Comparison of ENCODE assay signal across 32 mouse cellular contexts in the genomic region with DNA sequence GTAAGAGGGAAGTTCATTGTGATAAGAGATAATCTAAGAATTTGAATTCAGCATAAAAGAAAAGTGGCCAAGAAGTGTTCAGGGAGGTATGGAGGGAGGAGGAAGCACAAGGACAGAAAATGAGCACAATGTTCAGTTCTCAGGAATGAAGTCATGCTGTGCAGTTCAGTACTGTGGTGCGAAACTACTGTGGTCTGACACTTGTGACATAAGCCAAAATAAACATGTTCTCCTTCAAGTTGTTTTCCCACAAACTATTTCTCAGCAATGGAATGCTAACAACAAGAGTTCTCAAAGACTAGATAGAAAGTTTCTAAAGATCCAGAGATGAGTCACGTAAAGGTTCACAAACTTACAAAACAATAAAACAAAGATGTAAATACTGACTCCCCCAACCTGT.
DNase-seq lines count a peak whose midpoint lies in the region; ATAC-seq and TF ChIP-seq lines count a peak whose summit lies in the region.
"Had no signal": no experiment of that assay in that cellular context is flagged by ENCODE, and none has a peak within 500 bp of the region (broad histone marks: within the 10 kb centered on the region; RNA-seq: fewer than 3 reads in every experiment).

No protein-coding gene starts in this region.

- no peak overlapping the region for H3K9ac ChIP-seq in kidney, postnatal 0 days (ENCODE audit: low read depth, low read length)
- H3K9ac ChIP-seq: forebrain, embryonic 15.5 days; heart, embryonic 15.5 days; hindbrain, embryonic 13.5 days; liver, embryonic 12.5 days; liver, postnatal 0 days; midbrain, embryonic 12.5 days; neural tube, embryonic 12.5 days had no signal

- no peaks in the 10 kb centered on the region for H3K27me3 ChIP-seq in kidney, postnatal 0 days (ENCODE audit: insufficient read depth, low read length)
- no peaks in the 10 kb centered on the region for H3K27me3 ChIP-seq in testis, adult 2 months (ENCODE audit: control insufficient read depth, insufficient read depth, low read length)
- H3K27me3 ChIP-seq: forebrain, embryonic 15.5 days; heart, embryonic 15.5 days; hindbrain, embryonic 13.5 days; liver, embryonic 12.5 days; megakaryocyte, embryonic 14.5 days; midbrain, embryonic 12.5 days; neural tube, embryonic 12.5 days had no signal

- TF ChIP-seq CTCF in kidney, postnatal 0 days (IDR thresholded peaks at IDR 0.05; ENCODE audit: low read depth) = no peak
- TF ChIP-seq CTCF in testis, adult 2 months (IDR thresholded peaks at IDR 0.05; ENCODE audit: control insufficient read depth, insufficient read depth, insufficient replicate concordance, low read depth, low read length) = no peak

- H3K4me1 ChIP-seq in kidney, postnatal 0 days (replicated peaks; ENCODE audit: insufficient read depth, low read length) = no peaks in the 10 kb centered on the region
- no peaks in the 10 kb centered on the region for H3K4me1 ChIP-seq in testis, adult 2 months (ENCODE audit: control insufficient read depth, insufficient read depth, low read length)
- H3K4me1 ChIP-seq: forebrain, embryonic 15.5 days; heart, embryonic 15.5 days; hindbrain, embryonic 13.5 days; liver, embryonic 12.5 days; megakaryocyte, embryonic 14.5 days; midbrain, embryonic 12.5 days; neural tube, embryonic 12.5 days had no signal

- no peak overlapping the region for H3K4me2 ChIP-seq in kidney, postnatal 0 days (ENCODE audit: low read length)
- H3K4me2 ChIP-seq: forebrain, embryonic 15.5 days; heart, embryonic 15.5 days; hindbrain, embryonic 13.5 days; liver, embryonic 12.5 days; midbrain, embryonic 12.5 days; neural tube, embryonic 12.5 days had no signal

- intact Hi-C loops in heart, postnatal 25 days (cut with DNase I) = no loop called here

- WGBS in kidney, postnatal 0 days = 63% methylated on average over 2 of the region's 2 CpGs

- no peaks in the 10 kb centered on the region for H3K9me3 ChIP-seq in kidney, postnatal 0 days (replicated peaks; ENCODE audit: low read length)
- H3K9me3 ChIP-seq: forebrain, embryonic 15.5 days; heart, embryonic 15.5 days; hindbrain, embryonic 13.5 days; liver, embryonic 12.5 days; megakaryocyte, embryonic 14.5 days; midbrain, embryonic 12.5 days; neural tube, embryonic 12.5 days had no signal

- H3K4me3 ChIP-seq in kidney, postnatal 0 days (replicated peaks; ENCODE audit: low read depth, low read length) = no peak overlapping the region
- peak overlapping the region; percentile 36; the same call in 1 of the 2 replicates for H3K4me3 ChIP-seq in testis, adult 2 months (ENCODE audit: control insufficient read depth, low read depth, low read length)
- H3K4me3 ChIP-seq: forebrain, embryonic 15.5 days; gastrocnemius, adult 2 months; heart, adult 2 months; heart, embryonic 15.5 days; hindbrain, embryonic 13.5 days; liver, embryonic 12.5 days; megakaryocyte, embryonic 14.5 days; midbrain, embryonic 12.5 days; myocyte; neural tube, embryonic 12.5 days had no signal

- peak; percentile 28 for DNase-seq in heart, adult 8-10 months (ENCODE audit: low spot score)
- no peak for DNase-seq in heart, postnatal 25 days (ENCODE audit: low spot score)
- peak; percentile 79 for DNase-seq in kidney, postnatal 0 days (ENCODE audit: low spot score)
- DNase-seq in kidney, adult 18-20 months = no peak
- no peak for DNase-seq in testis, postnatal 14 days (ENCODE audit: low spot score)
- no peak for DNase-seq in adrenal gland, postnatal 25 days
- DNase-seq: adrenal gland, adult 2 months; cerebellum, adult 11 months; cerebellum, adult 9-10 months; cerebellum, postnatal 36 days; gastrocnemius, adult 2 months; gastrocnemius, postnatal 36 days; heart, adult 2 months; heart, postnatal 4 days; layer of hippocampus, postnatal 36 days; left cerebral cortex, postnatal 4 days; liver, postnatal 0 days; lung, postnatal 10 days; right cerebral cortex, adult 18-20 months; spleen, adult 18-20 months; thymus, postnatal 4 days had no signal

- no peaks in the 10 kb centered on the region for H3K36me3 ChIP-seq in kidney, postnatal 0 days (ENCODE audit: insufficient read depth, low read length)
- no peaks in the 10 kb centered on the region for H3K36me3 ChIP-seq in testis, adult 2 months (ENCODE audit: control insufficient read depth, insufficient read depth, low read length)
- H3K36me3 ChIP-seq: forebrain, embryonic 15.5 days; heart, embryonic 15.5 days; hindbrain, embryonic 13.5 days; liver, embryonic 12.5 days; midbrain, embryonic 12.5 days; neural tube, embryonic 12.5 days had no signal

- no peak overlapping the region for H3K27ac ChIP-seq in kidney, postnatal 0 days
- H3K27ac ChIP-seq in testis, adult 2 months (ENCODE audit: control insufficient read depth, insufficient read depth, low read depth, low read length) = no peak overlapping the region
- H3K27ac ChIP-seq: forebrain, embryonic 15.5 days; gastrocnemius, adult 2 months; heart, adult 2 months; heart, embryonic 15.5 days; hindbrain, embryonic 13.5 days; liver, embryonic 12.5 days; midbrain, embryonic 12.5 days; neural tube, embryonic 12.5 days had no signal

- no peak for ATAC-seq in kidney, postnatal 0 days (replicated peaks; ENCODE audit: low FRiP score, low read depth)
- ATAC-seq: activated CD4-positive, CD25-positive, alpha-beta regulatory T cell, adult 4 months; forebrain, embryonic 15.5 days; inflammation-experienced regulatory T-cells, adult 6 months; liver, embryonic 12.5 days; liver, postnatal 0 days had no signal

- no peak for TF ChIP-seq POLR2A in testis, adult 2 months (IDR thresholded peaks at IDR 0.05; ENCODE audit: control insufficient read depth, low read depth, low read length)

Comparison
In these comparisons a context has a peak if more than half of its experiments do, and no peak if none do; other contexts are left out.
1. DNase-seq: peak in heart, adult 8-10 months (single experiment) and kidney, postnatal 0 days (single experiment); none in heart, postnatal 25 days (single experiment), kidney, adult 18-20 months (single experiment), testis, postnatal 14 days (single experiment) and adrenal gland, postnatal 25 days (single experiment).